Mouse (Mus musculus) stomach, postnatal 0 days (tissue): ENCODE measurements around the gene Srd5a1.

Experiments
- CTCF ChIP-seq: IDR thresholded peaks from 2 replicates; pipeline ENCODE4 v1.5.1; 2016; ENCODE audit warnings: antibody characterized with exemption, low read depth, mild to moderate bottlenecking, moderate library complexity
- EP300 ChIP-seq: optimal IDR thresholded peaks from 2 replicates; pipeline ENCODE3; 2016; ENCODE audit warnings: antibody characterized with exemption

- no peak for TF ChIP-seq CTCF
- TF ChIP-seq EP300, result no peak
Observed at GRCm38 (mm10) chr13:69598867-69599266, 12.4 kb downstream of the Srd5a1 start.
